Mouse (Mus musculus) lung, embryonic 14.5 days (tissue): ENCODE measurements around the gene Fdxacb1. TPM values are rescaled to one million over a fixed set of nuclear protein-coding genes. Genes with fewer than 3 reads are reported as not detected.

Experiments
- ATAC-seq: fragments of 200-750 bp; cut with Nextera tagmentation; 2 replicates; pipeline ENCODE4 v1.8.0; 2017; ENCODE audit warnings: mild to moderate bottlenecking, moderate TSS enrichment, moderate library complexity; ENCODE audit not compliant: insufficient read depth
- DNase-seq: peaks from one replicate; pipeline ENCODE4 v3.0.0-alpha.2; 2015
- H3K27ac ChIP-seq: fragments of 300-500 bp; sonication (generic); 2 replicates; pipeline ENCODE4 v1.5.1; 2014; ENCODE audit warnings: low read depth, mild to moderate bottlenecking, moderate library complexity
- H3K27me3 ChIP-seq: fragments of 300-500 bp; sonication (generic); 2 replicates; pipeline ENCODE4 v1.6.1; 2014; ENCODE audit warnings: low read length, control low read depth; ENCODE audit not compliant: insufficient read depth
- H3K36me3 ChIP-seq: fragments of 300-500 bp; sonication (generic); 2 replicates; pipeline ENCODE4 v1.6.1; 2014; ENCODE audit warnings: control low read depth; ENCODE audit not compliant: insufficient read depth
- H3K4me1 ChIP-seq: fragments of 300-500 bp; sonication (generic); 2 replicates; pipeline ENCODE4 v1.6.1; 2014; ENCODE audit warnings: antibody characterized with exemption, control low read depth; ENCODE audit not compliant: insufficient read depth
- H3K4me2 ChIP-seq: fragments of 300-500 bp; sonication (generic); 2 replicates; pipeline ENCODE4 v1.6.1; 2014; ENCODE audit warnings: mild to moderate bottlenecking
- H3K4me3 ChIP-seq: fragments of 300-500 bp; sonication (generic); 2 replicates; pipeline ENCODE4 v1.5.1; 2014; ENCODE audit warnings: low read depth, low read length
- H3K9ac ChIP-seq: fragments of 300-500 bp; sonication (generic); 2 replicates; pipeline ENCODE4 v1.6.1; 2014
- H3K9me3 ChIP-seq: fragments of 300-500 bp; sonication (generic); 2 replicates; pipeline ENCODE4 v1.6.1; 2016; ENCODE audit warnings: low read depth, low read length, control low read depth
- CTCF ChIP-seq: IDR thresholded peaks from 2 replicates; pipeline ENCODE4 v1.5.1; 2016; ENCODE audit warnings: antibody characterized with exemption, low read depth
- WGBS: fragments of 180-500 bp; shearing (Covaris S2); extraction: QIAGEN DNeasy Blood & Tissue Kit; methylation state at CpG from one replicate; pipeline ENCODE4 v1.1.7; 2014; 5-methylcytosine and 5-hydroxymethylcytosine counted together
- polyA plus RNA-seq: library from polyadenylated mRNA; unstranded; fragments of >200 nt; fragmentation: Nextera tagmentation; extraction: Ambion mirVana; gene quantifications from 2 replicates; pipeline ENCODE4 v1.2.1, GENCODE M21; 2014

The Fdxacb1 gene
- polyA plus RNA-seq, 1 experiment from 2014 or later: 15.3 TPM

DNA sequence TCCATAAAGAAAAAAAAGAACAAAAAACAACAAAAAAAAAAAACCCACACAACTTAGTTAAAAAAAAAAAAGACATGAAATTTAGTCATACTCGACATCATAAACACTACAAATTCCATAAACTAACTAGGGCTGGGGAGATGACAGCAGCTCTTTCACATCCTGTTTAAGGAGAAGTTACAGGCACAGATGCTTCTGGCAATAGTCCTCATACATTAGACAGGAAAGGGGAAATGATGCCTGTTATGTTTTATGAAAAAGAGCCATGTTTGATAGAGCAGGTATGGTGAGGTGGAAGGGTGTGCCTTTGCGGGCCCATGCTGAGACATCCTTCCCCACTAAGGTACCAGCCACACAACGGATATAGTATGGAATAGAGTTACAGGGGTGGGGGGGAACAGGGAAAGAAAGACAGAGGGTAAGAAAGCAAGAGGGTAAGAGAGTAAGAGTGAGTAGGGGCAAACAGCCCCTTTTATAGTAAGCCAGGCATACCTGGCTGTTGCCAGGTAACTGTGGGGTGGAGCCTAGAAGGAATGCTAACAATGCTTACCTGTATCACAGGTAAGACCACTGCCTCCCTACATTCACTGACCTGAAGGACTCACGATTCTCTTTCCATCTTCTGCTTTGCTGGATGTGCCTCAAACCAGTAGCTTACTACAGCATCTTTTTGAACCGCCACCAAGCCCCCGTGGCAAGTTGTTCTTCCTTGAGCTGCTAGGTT, 6.4 kb upstream of the Fdxacb1 start:
- Histone ChIP-seq H3K9ac (no peak overlapping the region), H3K27me3 (no peaks in the 10 kb centered on the region), H3K4me1 (no peaks in the 10 kb centered on the region), H3K9me3 (no peaks in the 10 kb centered on the region), H3K36me3 (no peaks in the 10 kb centered on the region), H3K4me3 (no peak overlapping the region), H3K27ac (no peak overlapping the region), H3K4me2 (no peak overlapping the region)
- ATAC-seq (peak; percentile 58), DNase-seq (no peak)
- WGBS: 42% methylated on average over 6 of the region's 6 CpGs
- TF ChIP-seq CTCF: no peak

DNA sequence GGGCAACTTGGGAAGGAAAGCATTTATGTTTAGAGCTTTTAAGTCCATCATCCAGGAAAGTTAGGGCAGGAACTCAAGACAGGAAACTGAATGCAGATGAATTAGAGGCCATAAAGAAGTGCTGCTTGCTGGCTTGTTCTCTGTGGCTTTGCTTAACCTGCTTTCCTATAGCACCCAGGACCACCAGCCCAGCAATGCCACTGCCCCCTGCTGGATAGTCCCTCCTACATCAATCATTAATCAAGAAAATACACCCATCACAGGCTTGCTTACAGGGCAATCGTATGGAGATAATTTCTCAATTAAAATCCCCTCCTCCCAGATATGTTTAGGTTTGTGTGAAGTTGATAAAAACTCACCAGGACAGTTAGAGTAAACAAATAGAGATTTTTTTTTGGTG, 4.7 kb upstream of the Fdxacb1 start:
- peak; percentile 58 for DNase-seq

DNA sequence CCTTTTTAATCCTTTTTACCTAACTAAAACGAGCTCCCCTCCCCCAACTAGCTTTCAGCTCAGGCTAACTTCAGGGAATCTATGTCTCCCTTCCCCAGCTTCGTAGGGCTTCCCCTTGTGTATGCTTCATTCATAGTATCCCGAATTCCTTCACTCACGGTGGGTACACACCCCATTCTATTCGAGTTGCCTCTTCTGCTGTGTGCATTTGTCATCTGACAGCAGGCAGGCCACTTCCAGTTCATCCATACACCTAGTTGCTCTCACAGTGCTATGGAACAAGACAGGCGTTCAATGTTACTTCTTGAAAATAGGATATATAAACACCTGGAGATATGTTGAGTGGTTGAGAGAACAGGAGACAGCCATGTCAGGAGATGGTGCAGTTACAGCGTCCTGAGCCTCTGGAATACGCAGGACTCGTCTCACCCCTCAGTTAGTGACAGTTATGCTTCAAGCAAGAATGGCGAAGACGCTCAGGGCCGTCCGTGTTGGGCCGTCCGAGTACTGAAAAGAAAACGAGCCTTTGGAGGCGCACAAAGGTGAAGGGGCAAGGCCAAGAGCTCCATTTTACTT, 417 bp upstream of the Fdxacb1 start:
- no peak for DNase-seq
- H3K27me3 ChIP-seq: no peaks in the 10 kb centered on the region
- H3K9me3 ChIP-seq: no peaks in the 10 kb centered on the region
- ATAC-seq: no peak
- no peak for TF ChIP-seq CTCF
- WGBS: 5% methylated on average over 17 of the region's 17 CpGs
- H3K36me3 ChIP-seq: peaks cover 18% of the 10 kb centered on the region; the same call in 1 of the 2 replicates
- peak overlapping the region; percentile 86 for H3K4me2 ChIP-seq
- peak overlapping the region; percentile 59 for H3K4me3 ChIP-seq
- H3K27ac ChIP-seq: peak overlapping the region; percentile 92
- peak overlapping the region; percentile 68 for H3K9ac ChIP-seq
- H3K4me1 ChIP-seq: no peaks in the 10 kb centered on the region

More for the DNA sequence above, 4.7 kb upstream of the Fdxacb1 start:
- H3K27ac ChIP-seq: no peak overlapping the region
- TF ChIP-seq CTCF: peak; percentile 66
- H3K9me3 ChIP-seq: no peaks in the 10 kb centered on the region
- H3K9ac ChIP-seq: no peak overlapping the region
- no peak overlapping the region for H3K4me2 ChIP-seq
- 41% methylated on average over 1 of the region's 1 CpGs for WGBS
- no peaks in the 10 kb centered on the region for H3K36me3 ChIP-seq
- no peak for ATAC-seq
- no peak overlapping the region for H3K4me3 ChIP-seq
- no peaks in the 10 kb centered on the region for H3K4me1 ChIP-seq
- H3K27me3 ChIP-seq: no peaks in the 10 kb centered on the region

DNA sequence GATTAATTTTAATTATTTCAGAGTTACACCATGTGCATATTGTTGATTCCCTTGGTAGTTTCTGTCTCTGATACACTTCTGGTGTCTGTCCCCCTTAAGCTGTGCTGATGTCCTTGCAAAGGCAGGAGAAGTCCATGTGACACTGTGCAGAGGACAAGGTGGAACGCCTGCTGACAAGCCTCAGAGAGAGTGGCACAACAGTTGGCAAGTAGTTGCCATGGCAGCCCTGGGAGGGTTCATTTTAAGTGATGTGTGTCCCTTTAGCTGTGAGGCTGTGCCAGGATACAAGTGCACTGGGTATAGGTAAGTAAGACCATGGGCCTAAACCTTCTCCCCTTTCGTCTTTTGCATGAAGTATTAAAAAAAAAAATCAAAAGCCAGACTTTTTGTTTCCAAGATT, 2.0 kb downstream of the Fdxacb1 start:
- no peak overlapping the region for H3K27ac ChIP-seq
- ATAC-seq (no peak), DNase-seq (no peak)
- TF ChIP-seq CTCF: no peak
- no peaks in the 10 kb centered on the region for H3K4me1 ChIP-seq
- no peak overlapping the region for H3K4me3 ChIP-seq
- H3K4me2 ChIP-seq: no peak overlapping the region
- no peak overlapping the region for H3K9ac ChIP-seq
- peaks cover 18% of the 10 kb centered on the region; the same call in 1 of the 2 replicates for H3K36me3 ChIP-seq
- no peaks in the 10 kb centered on the region for H3K27me3 ChIP-seq
- 90% methylated on average over 2 of the region's 2 CpGs for WGBS
- H3K9me3 ChIP-seq: no peaks in the 10 kb centered on the region

DNA sequence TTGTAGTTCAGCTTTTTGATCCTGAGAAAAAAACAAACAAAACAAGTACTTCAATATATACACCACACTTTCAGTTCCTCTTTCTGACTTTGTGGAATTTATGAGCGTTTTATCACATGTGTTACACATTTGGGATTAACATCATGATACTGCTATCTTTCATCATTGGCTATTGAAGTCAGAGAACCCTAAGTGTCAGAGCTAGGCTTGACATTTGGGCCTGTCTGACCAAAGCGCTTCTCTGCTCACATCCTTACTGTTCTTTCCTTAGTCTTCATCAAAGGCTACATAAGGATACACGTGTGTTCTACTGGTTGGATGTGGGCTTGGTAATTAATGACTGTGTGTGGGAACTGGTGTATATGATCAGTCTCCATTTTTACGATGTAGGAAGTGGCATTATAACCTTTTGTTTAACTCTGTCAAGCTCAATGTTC, 6.0 kb downstream of the Fdxacb1 start:
- no peak for DNase-seq
- 0 out of 2 replicates have a peak overlapping the region, but pooled peaks have one; percentile 21 for H3K9ac ChIP-seq

DNA sequence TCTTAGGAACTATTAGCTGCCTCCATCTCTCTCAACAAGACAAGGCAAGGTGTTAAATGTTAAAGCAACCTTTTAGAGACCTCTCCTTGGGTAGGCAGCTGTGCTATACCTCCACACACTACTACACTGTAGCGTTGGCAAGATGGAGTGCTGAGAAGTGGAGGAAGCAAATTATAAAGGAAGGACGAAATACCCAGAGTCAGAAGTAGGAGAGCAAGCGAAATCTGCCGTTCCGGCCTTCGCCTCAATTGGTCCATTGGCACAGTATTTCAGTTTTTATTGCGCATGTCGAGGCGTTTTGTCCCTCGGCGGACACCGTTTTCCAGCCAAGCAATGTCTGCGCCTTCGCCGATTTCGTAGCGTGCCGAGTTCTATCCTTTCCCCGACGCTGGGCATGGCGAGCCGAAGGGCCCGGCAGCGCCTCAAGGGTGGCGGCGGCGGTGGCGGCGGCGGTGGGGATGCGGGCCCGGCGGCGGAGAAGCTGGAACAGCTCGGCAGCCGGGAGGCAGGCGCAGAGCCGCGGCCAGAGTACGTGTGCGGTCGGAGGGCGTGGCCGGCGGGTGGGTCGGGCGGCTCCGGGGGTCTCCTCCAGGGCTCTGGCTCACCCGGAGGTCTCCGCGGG, 7.1 kb downstream of the Fdxacb1 start, which contains the start of the genes Alg9 and 1110032A03Rik:
Gene Alg9, plus strand, starts transcription at position 29 of the 622 bp plus-strand sequence.
Gene 1110032A03Rik, minus strand, starts transcription at position 530 of the 622 bp plus-strand sequence.
- H3K9me3 ChIP-seq: no peaks in the 10 kb centered on the region
- peak within 1 kb of the TSS; percentile 88 for H3K9ac ChIP-seq
- TF ChIP-seq CTCF: no peak
- H3K4me2 ChIP-seq: peak within 1 kb of the TSS; percentile 87
- H3K4me3 ChIP-seq: peak within 1 kb of the TSS; percentile 90
- H3K27me3 ChIP-seq: no peaks in the 10 kb centered on the region
- DNase-seq (peak; percentile 95), ATAC-seq (peak; percentile 82)
- no peaks in the 10 kb centered on the region for H3K4me1 ChIP-seq
- H3K27ac ChIP-seq: peak within 1 kb of the TSS; percentile 87
- H3K36me3 ChIP-seq: peaks cover 37% of the 10 kb centered on the region
- under 1% methylated on average over 50 of the region's 51 CpGs for WGBS

More for the DNA sequence above, 6.0 kb downstream of the Fdxacb1 start:
- no peak for ATAC-seq
- H3K4me2 ChIP-seq: peak overlapping the region; percentile 87
- no peak for TF ChIP-seq CTCF
- WGBS: 58% methylated on average over 4 of the region's 4 CpGs
- no peak overlapping the region for H3K27ac ChIP-seq
- H3K4me1 ChIP-seq: no peaks in the 10 kb centered on the region
- no peaks in the 10 kb centered on the region for H3K27me3 ChIP-seq
- H3K4me3 ChIP-seq: 0 out of 2 replicates have a peak overlapping the region, but pooled peaks have one; percentile 90
- H3K9me3 ChIP-seq: no peaks in the 10 kb centered on the region
- H3K36me3 ChIP-seq: peaks cover 26% of the 10 kb centered on the region; the same call in 1 of the 2 replicates
